Mouse (Mus musculus): Measurements from ENCODE around the gene Akap7.

The Akap7 gene

GRCm38 (mm10) chr10:25307770-25308169, at the start of gene Akap7:
Gene Akap7 (minus strand): TSS chr10:25307870.
- no peak for DNase-seq

- no peak for DNase-seq
Observed at GRCm38 (mm10) chr10:25354390-25354789, 46.7 kb upstream of the Akap7 start.

DNA sequence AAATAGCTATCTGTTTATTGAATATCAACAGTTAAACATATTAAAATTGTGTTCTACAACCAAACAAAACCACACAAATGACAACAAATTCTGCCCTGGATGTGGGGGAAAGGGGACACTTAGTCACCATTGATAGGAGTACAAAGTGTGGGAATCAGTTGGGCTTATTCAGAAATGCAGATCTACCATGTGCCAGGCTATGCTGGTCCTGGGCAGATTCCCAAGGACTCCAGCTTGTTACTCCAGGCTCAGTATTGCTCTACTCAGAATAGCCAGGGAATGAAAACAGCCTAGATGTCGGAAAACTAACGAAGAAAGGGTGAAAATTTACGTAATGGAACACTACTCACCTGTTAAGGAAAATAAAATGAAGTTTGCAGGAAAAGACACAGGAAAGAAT, 46.3 kb upstream of the Akap7 start:
- no peak for DNase-seq

- no peak for DNase-seq
Observed at GRCm38 (mm10) chr10:25342801-25343200, 35.1 kb upstream of the Akap7 start.

GRCm38 (mm10) chr10:25340675-25341074, 33.0 kb upstream of the Akap7 start:
- DNase-seq = no peak

GRCm38 (mm10) chr10:25333390-25334079, 25.9 kb upstream of the Akap7 start:
- DNase-seq = no peak

GRCm38 (mm10) chr10:25331321-25332049, 23.8 kb upstream of the Akap7 start:
- peak in 1 of 2 experiments; percentile 14 for DNase-seq

GRCm38 (mm10) chr10:25330094-25330493, 22.4 kb upstream of the Akap7 start:
- no peak for DNase-seq

DNA sequence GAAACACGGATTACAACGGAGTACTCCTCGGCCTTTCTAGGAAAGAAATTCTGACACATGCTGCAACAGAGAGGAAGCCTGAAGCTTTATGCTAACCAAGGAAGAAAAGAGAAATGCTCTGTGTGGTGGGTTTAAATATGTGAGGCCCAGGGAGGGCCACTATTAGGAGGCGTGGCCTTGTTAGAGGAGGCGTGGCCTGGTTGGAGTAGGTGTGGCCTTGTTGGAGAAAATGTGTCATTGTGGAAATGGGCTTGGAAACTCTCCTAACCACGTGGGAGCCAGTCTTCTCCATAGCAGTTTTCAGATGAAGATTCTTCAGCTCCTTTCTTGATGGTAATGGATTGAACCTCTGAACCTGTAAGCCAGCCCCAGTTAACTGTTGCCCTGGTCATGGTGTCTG, 19.8 kb upstream of the Akap7 start:
- DNase-seq = no peak

- peak; percentile 53 to 67 for DNase-seq
Observed at GRCm38 (mm10) chr10:25325690-25326089, 18.0 kb upstream of the Akap7 start.

GRCm38 (mm10) chr10:25321198-25321597, 13.5 kb upstream of the Akap7 start:
- no peak for DNase-seq

GRCm38 (mm10) chr10:25319531-25319930, 11.9 kb upstream of the Akap7 start:
- DNase-seq = no peak

DNA sequence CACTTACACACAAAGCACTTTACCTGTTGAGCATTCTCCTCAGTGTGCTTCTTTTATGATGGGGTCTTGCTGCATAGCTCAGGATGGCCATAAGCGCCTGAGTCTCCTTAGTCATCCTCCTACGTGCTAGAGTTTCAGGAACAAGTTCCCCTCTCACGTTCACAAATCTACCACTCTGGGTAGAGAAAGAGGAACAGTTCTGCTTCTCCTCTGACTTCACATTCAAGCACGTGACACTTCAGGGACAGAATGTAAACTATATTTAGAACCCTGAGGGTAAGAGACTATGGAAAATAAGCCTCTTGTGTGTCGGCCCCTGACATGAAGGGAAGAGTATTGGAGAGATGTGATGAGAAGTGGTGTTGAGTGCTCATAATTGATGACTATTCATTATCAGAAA, 10.7 kb upstream of the Akap7 start:
- DNase-seq = no peak

GRCm38 (mm10) chr10:25317665-25318064, 10.0 kb upstream of the Akap7 start:
- no peak for DNase-seq

GRCm38 (mm10) chr10:25313856-25314584, 6.3 kb upstream of the Akap7 start:
- no peak for DNase-seq

GRCm38 (mm10) chr10:25311554-25312212, 4.0 kb upstream of the Akap7 start:
- no peak for DNase-seq

- no peak for DNase-seq
Observed at GRCm38 (mm10) chr10:25310736-25311135, 3.1 kb upstream of the Akap7 start.

- no peak for DNase-seq
Observed at GRCm38 (mm10) chr10:25309996-25310395, 2.3 kb upstream of the Akap7 start.

GRCm38 (mm10) chr10:25305146-25305545, 2.5 kb downstream of the Akap7 start:
- DNase-seq = no peak

GRCm38 (mm10) chr10:25304608-25305007, 3.1 kb downstream of the Akap7 start:
- no peak for DNase-seq

DNA sequence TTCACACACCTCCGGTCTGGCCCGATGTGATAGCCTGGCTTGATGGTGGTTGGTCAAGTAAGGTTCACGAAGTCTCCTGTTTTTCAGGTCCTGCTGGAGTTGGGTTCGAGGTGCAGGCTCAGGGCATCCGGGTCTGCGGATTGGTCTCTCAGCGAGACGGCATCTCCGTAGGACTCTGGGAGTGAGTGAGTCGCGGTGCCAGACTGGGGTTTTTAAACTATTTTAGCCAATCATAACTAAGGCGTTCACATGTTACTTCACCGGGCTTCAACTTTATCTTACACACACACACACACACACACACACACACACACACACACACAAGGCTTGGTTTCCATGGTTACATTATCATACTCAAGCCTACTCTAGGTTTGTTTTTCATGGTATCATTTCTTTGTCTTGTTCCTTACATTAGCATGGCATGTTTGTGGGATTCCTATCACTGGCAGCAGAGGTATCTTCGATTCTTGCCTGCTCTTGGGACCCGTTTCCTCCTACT, 8.6 kb downstream of the Akap7 start:
- no peak for DNase-seq

GRCm38 (mm10) chr10:25298264-25298671, 9.4 kb downstream of the Akap7 start:
- DNase-seq = peak in 1 of 2 experiments; percentile 39

DNA sequence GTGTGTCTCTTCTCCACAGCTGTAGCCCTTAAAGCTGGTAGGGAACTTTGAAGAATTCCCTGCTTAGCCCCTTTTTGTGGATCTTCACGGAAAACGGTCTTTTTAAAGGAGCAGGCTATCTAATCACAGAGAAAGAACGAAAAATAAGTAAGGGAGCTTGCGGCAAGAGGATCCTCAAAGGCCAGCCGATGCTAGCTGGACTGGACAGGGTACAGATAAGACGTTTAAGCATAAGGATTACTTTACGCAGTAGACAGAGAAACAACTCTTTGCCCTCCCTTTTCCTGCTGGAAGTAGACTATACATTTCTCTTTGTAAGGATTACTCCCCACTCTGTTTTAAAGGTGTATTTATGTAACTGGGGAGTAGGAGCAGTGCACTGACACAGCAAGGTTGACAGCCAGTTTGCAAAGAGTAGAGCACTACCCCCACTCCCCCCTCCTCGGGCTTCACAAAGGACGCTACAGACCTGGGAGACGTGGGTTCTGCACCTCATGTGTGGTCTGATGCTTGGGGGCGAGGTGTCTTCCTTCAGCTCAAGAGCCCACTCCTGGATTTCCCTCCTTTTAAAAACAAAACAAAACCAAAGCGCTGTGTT, 9.9 kb downstream of the Akap7 start:
- no peak for DNase-seq

Measured in lung, postnatal 4 days (tissue).